Mouse (Mus musculus): ENCODE results near the gene Tmigd3.

GRCm38 (mm10) chr3:105821504-105821903 lies 49.2 kb upstream of the Tmigd3 start:
- TF ChIP-seq EP300 (IDR thresholded peaks at IDR 0.05; ENCODE audit: low read depth) (no peak), CTCF (IDR thresholded peaks at IDR 0.05; ENCODE audit: low read depth) (no peak)
